Mouse (Mus musculus) adrenal gland, adult 2 months (tissue): Measurements from ENCODE around the gene Olfr552. TPM values are rescaled to one million over a fixed set of nuclear protein-coding genes. Genes with fewer than 3 reads are reported as not detected.
A peak's percentile ranks its signal among the peaks of the same experiment; 100 is the strongest.
"Not testable (repeated sequence)": the region's sequence is repeated elsewhere in the genome, so short reads cannot be mapped to it uniquely, and the experiment has no call there.

Experiments
- DNase-seq: peaks from one replicate; pipeline ENCODE4 v3.0.0; 2021
- long read RNA-seq: library from polyadenylated mRNA; stranded (forward); transcript quantifications from one replicate; pipeline ENCODE4 v2.0.0, GENCODE M21; 2021
- polyA plus RNA-seq: library from polyadenylated mRNA; depleted of rRNA; stranded (reverse); fragments of >200 nt; gene quantifications from 2 replicates; pipeline ENCODE4 v1.2.3, GENCODE M21; 2012; rRNA removed
- total RNA-seq, 2 experiments: library from RNA; stranded (reverse); gene quantifications; 2 replicates each; pipeline ENCODE4 v1.2.3; 2021

Gene Olfr552
- under 1 TPM in 1 of 2 experiments, not detected in 1; 0.14 TPM for total RNA-seq
- not detected in 2 replicates for polyA plus RNA-seq
- long read RNA-seq, result 0 reads

GRCm38 (mm10) chr7:102597378-102598031 is at the start of gene Olfr552:
Gene Olfr552, plus strand, starts transcription at chr7:102597770.
- no peak for DNase-seq

DNA sequence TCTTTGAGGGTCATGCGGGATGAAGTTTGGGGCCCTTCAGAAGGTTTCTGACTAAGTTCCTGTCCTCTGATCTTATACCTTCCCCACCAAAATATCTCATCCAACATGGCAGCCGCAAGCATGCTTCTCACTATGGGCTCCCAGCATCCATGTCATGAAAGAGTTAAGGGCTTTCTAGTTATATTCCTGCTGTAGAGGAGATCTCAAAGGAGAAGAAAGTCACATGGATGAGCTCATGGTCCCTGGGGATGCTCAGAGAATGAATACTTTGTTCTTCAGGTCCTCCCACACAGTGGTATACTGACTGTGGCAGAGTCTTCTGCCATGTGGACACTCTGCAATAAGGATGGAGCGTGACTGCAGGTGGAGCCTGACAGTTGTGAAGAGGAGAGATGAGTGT is 48.0 kb upstream of the Olfr552 start, which contains the start of gene Olfr549:
Gene Olfr549 (plus strand): TSS at position 301 of the 400 bp plus-strand sequence.
- no peak for DNase-seq

DNA sequence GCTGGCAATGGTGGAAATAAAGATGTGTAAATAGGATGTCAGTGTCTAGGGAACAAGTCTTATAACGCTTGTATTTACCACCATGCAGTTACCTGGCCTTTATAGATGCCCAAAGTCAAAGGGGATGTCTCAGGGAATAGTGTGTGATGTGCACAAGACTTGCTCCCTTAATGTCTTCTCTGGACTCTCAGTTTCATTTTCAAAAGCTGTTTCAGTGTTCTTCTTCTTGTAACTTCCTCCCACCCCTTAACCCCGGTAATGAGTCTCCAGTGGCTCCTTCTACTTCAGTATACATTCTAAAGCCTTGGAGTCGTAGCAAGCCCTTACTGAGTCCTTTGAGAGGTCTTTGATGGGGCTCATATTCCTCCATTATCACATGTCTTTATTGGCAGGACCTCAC is 44.3 kb upstream of the Olfr552 start:
- no peak for DNase-seq

DNA sequence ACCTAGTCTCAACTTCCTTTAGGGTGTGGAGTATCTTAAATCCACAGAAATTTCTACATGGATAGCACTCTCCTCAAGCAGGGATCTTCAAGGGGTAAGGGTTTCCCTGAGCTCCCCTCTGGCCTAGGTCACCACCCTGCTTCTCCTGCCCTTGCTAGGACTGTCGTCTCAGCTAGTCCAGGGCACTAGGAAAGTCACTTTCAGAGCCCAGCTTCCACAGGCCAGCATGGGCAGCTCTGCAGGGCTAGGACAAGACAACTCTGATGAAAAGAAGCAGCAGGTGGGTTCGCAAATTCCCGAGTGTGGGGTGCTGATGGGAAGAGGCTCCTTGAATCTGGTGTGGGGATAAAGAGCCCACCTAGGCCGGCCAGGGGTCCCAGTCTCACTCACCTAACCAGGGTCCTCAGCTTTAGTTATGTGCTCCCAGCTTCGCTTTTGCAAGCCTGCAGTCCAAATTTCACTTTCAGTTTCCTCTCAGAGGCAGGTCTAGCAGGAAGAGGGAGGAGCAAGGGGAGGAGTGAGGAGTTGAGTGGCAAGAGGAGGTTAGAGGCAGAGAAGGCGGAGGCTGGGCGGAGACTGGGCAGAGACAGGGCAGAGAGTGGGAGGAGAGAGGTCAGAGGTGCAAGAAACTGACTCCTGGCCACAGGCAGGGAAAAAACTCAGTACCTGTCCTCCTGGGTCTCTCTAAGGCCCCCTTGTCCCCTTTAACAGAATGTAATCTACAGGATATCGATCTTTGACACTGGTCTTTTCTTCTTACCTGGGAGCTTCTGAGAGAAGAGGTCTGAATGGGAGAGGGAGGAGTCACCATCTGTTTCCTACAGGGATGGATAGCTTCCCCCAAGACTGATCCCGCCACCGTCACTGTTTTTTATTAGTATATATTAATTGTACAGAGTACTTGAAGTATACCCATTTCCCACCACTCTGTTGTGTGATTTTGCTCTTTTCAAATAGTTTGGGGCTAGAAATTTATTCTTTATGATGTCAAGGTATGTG is 32.3 kb upstream of the Olfr552 start, which contains the start of gene Trim21:
Gene Trim21 (minus strand): TSS at position 488 of the 999 bp plus-strand sequence.
- DNase-seq, result peak; percentile 95

GRCm38 (mm10) chr7:102566219-102566618 is 31.4 kb upstream of the Olfr552 start:
- no peak for DNase-seq

DNA sequence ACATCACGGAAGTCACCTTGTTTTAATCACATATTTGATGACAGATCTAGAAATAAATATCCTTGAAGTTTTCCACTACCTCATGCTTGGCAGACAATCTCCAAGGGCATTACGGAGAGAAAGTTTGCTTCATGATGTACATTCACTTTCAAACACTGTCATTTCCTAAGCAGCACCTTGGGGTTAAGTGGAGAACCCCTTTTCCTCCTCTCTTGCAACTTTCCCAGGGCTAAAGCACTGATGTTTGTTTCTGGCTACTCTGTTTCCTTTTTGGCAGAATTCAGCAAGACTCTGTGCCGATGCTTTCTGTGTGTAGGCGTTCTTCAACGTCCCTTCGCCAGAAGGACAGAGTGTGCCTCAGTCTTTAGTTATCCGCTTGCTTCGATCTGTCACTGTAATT is 26.4 kb upstream of the Olfr552 start, which contains the start of gene Olfr550:
Gene Olfr550 (plus strand): TSS at position 301 of the 400 bp plus-strand sequence.
- no peak for DNase-seq

DNA sequence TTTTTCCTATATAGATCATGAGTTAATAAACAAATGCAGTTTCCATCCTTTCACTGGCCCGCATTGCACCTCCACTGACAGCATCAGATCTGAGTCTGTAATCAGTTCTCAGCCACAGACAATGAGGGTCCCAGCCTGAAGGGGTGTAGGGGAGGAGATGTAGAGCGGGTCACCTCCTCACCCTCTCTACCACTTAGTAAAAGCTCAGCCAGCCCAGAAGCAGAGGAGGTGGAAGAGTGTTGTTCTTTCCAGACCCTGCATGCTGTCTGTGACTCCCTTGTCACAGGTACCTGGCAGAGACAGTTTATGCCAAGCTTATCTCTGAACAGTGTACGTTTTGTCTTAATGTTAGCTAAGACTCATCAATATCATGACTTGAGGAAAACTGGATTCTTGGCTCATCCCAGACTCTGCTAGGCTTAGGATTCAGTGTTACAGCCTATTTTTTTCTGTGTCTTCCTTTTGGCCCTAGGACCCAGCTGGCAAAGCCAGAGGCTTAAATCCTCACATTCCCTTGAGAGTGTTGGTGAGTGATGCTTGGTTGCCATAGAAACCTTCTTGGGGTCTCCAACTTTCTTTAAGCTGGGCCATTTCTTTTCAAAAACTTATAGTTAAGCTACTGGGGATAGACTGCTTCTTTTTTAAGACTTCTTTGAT is 24.3 kb upstream of the Olfr552 start:
- no peak for DNase-seq

GRCm38 (mm10) chr7:102575998-102576397 is 21.6 kb upstream of the Olfr552 start:
- DNase-seq, result no peak

DNA sequence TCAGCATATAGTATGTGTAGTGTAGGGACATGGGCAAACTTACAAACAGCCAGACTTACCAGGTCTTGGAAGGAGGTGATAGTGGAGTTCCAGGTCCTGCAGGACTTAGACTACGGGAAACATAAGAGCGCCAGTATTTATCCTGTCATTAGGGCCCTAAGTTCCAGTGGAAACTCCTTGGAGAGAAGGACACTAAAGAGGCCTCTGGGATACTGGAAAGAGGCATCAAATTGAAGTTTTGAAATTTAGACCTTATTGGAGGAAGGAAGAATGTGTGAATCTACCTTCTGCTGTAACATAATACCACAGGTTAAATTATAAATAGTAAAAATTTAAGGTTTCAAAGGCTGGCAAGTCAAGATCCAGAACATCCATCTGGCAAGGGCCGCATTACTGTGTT is 5.8 kb upstream of the Olfr552 start, which contains the start of gene Olfr551:
Gene Olfr551 (minus strand): TSS at position 101 of the 400 bp plus-strand sequence.
- no peak for DNase-seq

- DNase-seq, result no peak
Measured at GRCm38 (mm10) chr7:102618118-102618517, 20.5 kb downstream of the Olfr552 start, which contains the start of gene Olfr553. Gene Olfr553, minus strand, starts transcription at chr7:102618218.

DNA sequence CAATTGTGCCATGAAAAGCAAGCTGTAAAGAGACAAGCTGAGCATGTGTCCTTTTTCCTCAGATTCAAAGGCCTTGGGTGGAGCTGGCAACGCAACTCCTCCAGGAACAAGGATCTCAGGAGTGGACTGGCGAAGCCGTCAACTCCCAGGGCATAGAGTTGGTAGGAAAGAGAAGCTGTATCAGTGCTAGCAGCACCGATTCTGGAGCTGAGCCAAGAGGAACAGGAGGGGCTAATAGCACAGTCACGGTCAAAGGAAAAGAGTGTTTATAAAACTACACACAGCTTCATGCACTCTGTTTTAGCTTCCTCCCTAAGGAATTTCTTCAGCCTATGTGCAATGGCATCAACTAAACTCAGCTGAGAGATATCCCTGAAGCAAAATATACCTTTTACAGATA is 22.0 kb downstream of the Olfr552 start:
- no peak for DNase-seq

DNA sequence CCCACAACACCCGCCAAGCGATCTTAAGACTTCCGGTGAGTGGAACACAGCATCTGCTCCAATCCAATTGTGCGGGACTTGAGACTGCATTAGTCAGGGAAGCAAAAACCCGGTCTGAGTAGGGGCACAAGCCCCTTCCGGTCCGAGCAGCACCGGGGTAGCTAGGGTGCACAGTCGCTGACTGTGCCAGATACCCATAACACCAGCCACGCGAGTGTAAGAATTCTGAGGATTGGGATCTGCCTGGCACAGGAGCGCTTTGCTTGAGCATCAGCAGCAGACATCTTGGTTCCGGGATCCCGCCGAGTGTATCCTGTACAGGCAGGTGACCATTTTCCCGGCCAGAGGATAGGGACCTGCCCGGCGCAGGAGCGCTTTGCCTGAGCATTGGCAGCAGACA is 22.8 kb downstream of the Olfr552 start:
- DNase-seq, result not testable (repeated sequence)

DNA sequence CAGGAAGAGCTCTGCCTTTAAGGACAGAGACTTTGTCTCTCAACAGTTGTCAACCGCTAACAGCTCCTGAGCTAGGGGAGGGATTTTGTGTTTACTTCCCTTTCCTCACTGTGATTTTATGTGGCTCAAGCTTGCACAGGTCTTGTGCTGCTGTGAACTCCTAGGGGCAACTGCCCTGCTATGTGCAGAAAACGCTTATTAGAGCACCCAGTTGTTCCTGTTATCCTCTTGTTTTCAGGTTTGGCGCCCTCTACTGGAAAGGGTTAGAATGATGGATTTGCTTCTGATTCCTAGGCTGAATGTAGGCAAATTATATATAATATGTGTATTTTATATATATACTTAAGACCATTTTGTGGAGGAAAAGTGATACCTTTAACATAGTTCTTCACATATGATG is 39.1 kb downstream of the Olfr552 start:
- peak; percentile 30 for DNase-seq

- no peak for DNase-seq
Measured at GRCm38 (mm10) chr7:102638132-102638531, 40.6 kb downstream of the Olfr552 start, which contains the start of gene Olfr554. Gene Olfr554, plus strand, starts transcription at chr7:102638432.

DNA sequence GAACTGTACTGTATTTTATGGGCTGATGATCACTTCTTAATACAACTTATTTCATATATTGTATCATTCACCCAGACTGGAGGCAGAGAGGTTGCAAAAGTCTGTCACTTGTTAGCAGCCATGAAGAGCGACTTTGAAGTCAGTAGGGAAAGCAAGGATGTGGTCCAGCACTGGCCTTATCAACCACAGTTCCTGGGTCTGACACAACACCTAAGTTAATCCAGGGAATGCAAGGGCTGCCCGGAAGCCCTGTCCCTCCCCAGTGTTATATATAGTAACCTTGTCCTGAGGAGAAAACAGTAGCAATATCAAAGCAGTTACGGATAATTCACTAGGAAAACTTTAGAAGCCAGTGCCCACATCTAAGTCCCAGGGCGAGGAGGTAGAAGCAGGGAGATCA is 47.4 kb downstream of the Olfr552 start:
- not testable (repeated sequence) for DNase-seq

Other genes starting within 250 kb of the Olfr552 start
- 10 to 100 TPM; 16.8 to 20.1 TPM for gene Rrm1, start 156.1 kb upstream of the Olfr552 start, total RNA-seq
- 3.2 and 4.1 TPM in 2 replicates for gene Rrm1, start 156.1 kb upstream of the Olfr552 start, polyA plus RNA-seq
- gene Olfr543, start 116.1 kb upstream of the Olfr552 start, total RNA-seq, result not detected
- gene Olfr543, start 116.1 kb upstream of the Olfr552 start, polyA plus RNA-seq, result not detected in 2 replicates
- not detected for gene Olfr544, start 109.5 kb upstream of the Olfr552 start, total RNA-seq
- gene Olfr544, start 109.5 kb upstream of the Olfr552 start, polyA plus RNA-seq, result not detected in 2 replicates
- gene Olfr545, start 98.2 kb upstream of the Olfr552 start, total RNA-seq, result not detected
- not detected in 2 replicates for gene Olfr545, start 98.2 kb upstream of the Olfr552 start, polyA plus RNA-seq
- gene Olfr547, start 63.0 kb upstream of the Olfr552 start, total RNA-seq, result not detected
- not detected in 2 replicates for gene Olfr547, start 63.0 kb upstream of the Olfr552 start, polyA plus RNA-seq
- not detected for gene Olfr548-ps1, start 56.9 kb upstream of the Olfr552 start, total RNA-seq
- gene Olfr548-ps1, start 56.9 kb upstream of the Olfr552 start, polyA plus RNA-seq, result not detected in 2 replicates
- not detected for gene Olfr549, start 47.9 kb upstream of the Olfr552 start, total RNA-seq
- not detected in 2 replicates for gene Olfr549, start 47.9 kb upstream of the Olfr552 start, polyA plus RNA-seq
- gene Trim21, start 32.3 kb upstream of the Olfr552 start, total RNA-seq, result 10 to 100 TPM; 11.7 to 16.0 TPM
- 2.4 and 3.2 TPM in 2 replicates for gene Trim21, start 32.3 kb upstream of the Olfr552 start, polyA plus RNA-seq
- not detected for gene Olfr550, start 26.3 kb upstream of the Olfr552 start, total RNA-seq
- gene Olfr550, start 26.3 kb upstream of the Olfr552 start, polyA plus RNA-seq, result not detected in 2 replicates
- not detected for gene Olfr551, start 5.9 kb upstream of the Olfr552 start, total RNA-seq
- not detected in 2 replicates for gene Olfr551, start 5.9 kb upstream of the Olfr552 start, polyA plus RNA-seq
- gene Olfr553, start 20.4 kb downstream of the Olfr552 start, total RNA-seq, result not detected
- not detected in 2 replicates for gene Olfr553, start 20.4 kb downstream of the Olfr552 start, polyA plus RNA-seq
- not detected for gene Olfr554, start 40.7 kb downstream of the Olfr552 start, total RNA-seq
- not detected in 2 replicates for gene Olfr554, start 40.7 kb downstream of the Olfr552 start, polyA plus RNA-seq
- not detected for gene Olfr555, start 61.1 kb downstream of the Olfr552 start, total RNA-seq
- gene Olfr555, start 61.1 kb downstream of the Olfr552 start, polyA plus RNA-seq, result not detected in 2 replicates
- not detected for gene Olfr556, start 67.1 kb downstream of the Olfr552 start, total RNA-seq
- gene Olfr556, start 67.1 kb downstream of the Olfr552 start, polyA plus RNA-seq, result not detected in 2 replicates
- gene Trim68, start 89.6 kb downstream of the Olfr552 start, total RNA-seq, result 1 to 10 TPM; 6.9 to 8.4 TPM
- gene Trim68, start 89.6 kb downstream of the Olfr552 start, polyA plus RNA-seq, result 9.4 and 10.1 TPM in 2 replicates
- not detected for gene Olfr557, start 98.1 kb downstream of the Olfr552 start, total RNA-seq
- gene Olfr557, start 98.1 kb downstream of the Olfr552 start, polyA plus RNA-seq, result 0.03 TPM in 1 of 2 replicates, not detected in the other
- under 1 TPM; 0.26 to 0.31 TPM for gene Olfr558, start 104.4 kb downstream of the Olfr552 start, total RNA-seq
- 0.38 and 0.51 TPM in 2 replicates for gene Olfr558, start 104.4 kb downstream of the Olfr552 start, polyA plus RNA-seq
- not detected for gene Olfr33, start 121.3 kb downstream of the Olfr552 start, total RNA-seq
- 0.11 TPM in 1 of 2 replicates, not detected in the other for gene Olfr33, start 121.3 kb downstream of the Olfr552 start, polyA plus RNA-seq
- not detected for gene Olfr559, start 129.7 kb downstream of the Olfr552 start, total RNA-seq
- not detected in 2 replicates for gene Olfr559, start 129.7 kb downstream of the Olfr552 start, polyA plus RNA-seq
- not detected for gene Olfr560, start 161.6 kb downstream of the Olfr552 start, total RNA-seq
- not detected in 2 replicates for gene Olfr560, start 161.6 kb downstream of the Olfr552 start, polyA plus RNA-seq
- under 1 TPM in 1 of 2 experiments, not detected in 1; 0.24 TPM for gene Olfr78, start 161.7 kb downstream of the Olfr552 start, total RNA-seq
- gene Olfr78, start 161.7 kb downstream of the Olfr552 start, polyA plus RNA-seq, result 0.19 and 0.46 TPM in 2 replicates
- not detected for gene Olfr561, start 173.5 kb downstream of the Olfr552 start, total RNA-seq
- not detected in 2 replicates for gene Olfr561, start 173.5 kb downstream of the Olfr552 start, polyA plus RNA-seq
- gene Olfr564, start 205.7 kb downstream of the Olfr552 start, total RNA-seq, result not detected
- gene Olfr564, start 205.7 kb downstream of the Olfr552 start, polyA plus RNA-seq, result not detected in 2 replicates